Comparison of ENCODE assay signal across 9 mouse cellular contexts in genomic region chr1:157055288-157055831, GRCm38 (mm10). TPM values are rescaled to one million over a fixed set of nuclear protein-coding genes. Genes with fewer than 3 reads are reported as not detected.
A peak's percentile ranks its signal among the peaks of the same experiment; 100 is the strongest.
DNase-seq lines count a peak whose midpoint lies in the region; ATAC-seq and TF ChIP-seq lines count a peak whose summit lies in the region.
"Had no signal": no experiment of that assay in that cellular context is flagged by ENCODE, and none has a peak within 500 bp of the region (broad histone marks: within the 10 kb centered on the region; RNA-seq: fewer than 3 reads in every experiment).

No protein-coding gene starts in this region.

- H3K27me3 ChIP-seq in lung, embryonic 14.5 days (ENCODE audit: insufficient read depth, low read length): no peaks in the 10 kb centered on the region
- H3K27me3 ChIP-seq in forebrain, embryonic 11.5 days (ENCODE audit: control insufficient read depth, insufficient read depth, low read length): no peaks in the 10 kb centered on the region
- no peaks in the 10 kb centered on the region for H3K27me3 ChIP-seq in liver, embryonic 11.5 days (replicated peaks; ENCODE audit: control insufficient read depth, insufficient read depth, low read length)
- H3K27me3 ChIP-seq in neural tube, embryonic 14.5 days (ENCODE audit: control insufficient read depth, insufficient read depth, low read length): no peaks in the 10 kb centered on the region
- H3K27me3 ChIP-seq: megakaryocyte, embryonic 14.5 days; Patski had no signal

- H3K36me3 ChIP-seq in lung, embryonic 14.5 days (ENCODE audit: insufficient read depth): no peaks in the 10 kb centered on the region
- H3K36me3 ChIP-seq in forebrain, embryonic 11.5 days (ENCODE audit: control insufficient read depth, insufficient read depth, low read length): no peaks in the 10 kb centered on the region
- H3K36me3 ChIP-seq in liver, embryonic 11.5 days (ENCODE audit: control insufficient read depth, insufficient read depth, low read length): no peaks in the 10 kb centered on the region
- H3K36me3 ChIP-seq in neural tube, embryonic 14.5 days (ENCODE audit: control insufficient read depth, insufficient read depth, low read length): no peaks in the 10 kb centered on the region

- WGBS in lung, embryonic 14.5 days: 29% methylated on average over 11 of the region's 11 CpGs
- 29% methylated on average over 11 of the region's 11 CpGs for WGBS in forebrain, embryonic 11.5 days
- WGBS in liver, embryonic 11.5 days: 40% methylated on average over 11 of the region's 11 CpGs
- 24% methylated on average over 11 of the region's 11 CpGs for WGBS in neural tube, embryonic 14.5 days

- H3K4me1 ChIP-seq in lung, embryonic 14.5 days (ENCODE audit: insufficient read depth): no peaks in the 10 kb centered on the region
- H3K4me1 ChIP-seq in forebrain, embryonic 11.5 days (replicated peaks; ENCODE audit: control insufficient read depth, insufficient read depth, low read length): peaks cover 8% of the 10 kb centered on the region; the same call in 1 of the 2 replicates
- H3K4me1 ChIP-seq in liver, embryonic 11.5 days (replicated peaks; ENCODE audit: control insufficient read depth, insufficient read depth, low read length): peaks cover 25% of the 10 kb centered on the region
- peaks cover 16% of the 10 kb centered on the region for H3K4me1 ChIP-seq in neural tube, embryonic 14.5 days (ENCODE audit: control insufficient read depth, insufficient read depth, low read length)

- no peaks in the 10 kb centered on the region for H3K9me3 ChIP-seq in lung, embryonic 14.5 days (ENCODE audit: low read depth, low read length)
- no peaks in the 10 kb centered on the region for H3K9me3 ChIP-seq in forebrain, embryonic 11.5 days (ENCODE audit: control insufficient read depth, low read length)
- no peaks in the 10 kb centered on the region for H3K9me3 ChIP-seq in liver, embryonic 11.5 days (ENCODE audit: control insufficient read depth, low read length)
- H3K9me3 ChIP-seq in neural tube, embryonic 14.5 days (ENCODE audit: control insufficient read depth, low read length): no peaks in the 10 kb centered on the region
- H3K9me3 ChIP-seq: megakaryocyte, embryonic 14.5 days had no signal

- H3K4me3 ChIP-seq in lung, embryonic 14.5 days (ENCODE audit: low read depth, low read length): no peak overlapping the region
- no peak overlapping the region for H3K4me3 ChIP-seq in forebrain, embryonic 11.5 days (ENCODE audit: low read depth, low read length)
- no peak overlapping the region for H3K4me3 ChIP-seq in liver, embryonic 11.5 days (ENCODE audit: low read depth, low read length)
- H3K4me3 ChIP-seq in neural tube, embryonic 14.5 days (ENCODE audit: low read depth, low read length): no peak overlapping the region
- H3K4me3 ChIP-seq: megakaryocyte, embryonic 14.5 days had no signal

- DNase-seq in lung, embryonic 14.5 days: peak; percentile 43
- no peak for DNase-seq in lung, adult 18-20 months
- DNase-seq in forebrain, embryonic 11.5 days (ENCODE audit: low spot score): no peak
- no peak for DNase-seq in liver, embryonic 11.5 days (ENCODE audit: low spot score)
- no peak for DNase-seq in ovary, postnatal 14 days (ENCODE audit: low spot score)
- DNase-seq in spleen, adult 18-20 months: no peak

- H3K4me2 ChIP-seq in lung, embryonic 14.5 days: 0 out of 2 replicates have a peak overlapping the region, but pooled peaks have one; percentile 1
- no peak overlapping the region for H3K4me2 ChIP-seq in forebrain, embryonic 11.5 days (ENCODE audit: low read depth, low read length, severe bottlenecking)
- peak overlapping the region; percentile 33 for H3K4me2 ChIP-seq in liver, embryonic 11.5 days
- no peak overlapping the region for H3K4me2 ChIP-seq in neural tube, embryonic 14.5 days (ENCODE audit: low read depth, low read length)

- TF ChIP-seq CTCF in lung, embryonic 14.5 days (IDR thresholded peaks at IDR 0.05; ENCODE audit: low read depth): no peak

- 0 out of 2 replicates have a peak overlapping the region, but pooled peaks have one; percentile 37 for H3K27ac ChIP-seq in lung, embryonic 14.5 days (ENCODE audit: low read depth)
- H3K27ac ChIP-seq in forebrain, embryonic 11.5 days (ENCODE audit: low read depth, low read length): peak overlapping the region; percentile 54
- peak overlapping the region; percentile 69 for H3K27ac ChIP-seq in liver, embryonic 11.5 days (ENCODE audit: low read depth, low read length)
- H3K27ac ChIP-seq in neural tube, embryonic 14.5 days (ENCODE audit: low read depth, low read length): peak overlapping the region; percentile 80

- peak; percentile 53 for ATAC-seq in lung, embryonic 14.5 days (ENCODE audit: insufficient read depth)
- peak; percentile 49; the same call in 1 of the 2 replicates for ATAC-seq in forebrain, embryonic 11.5 days (replicated peaks; ENCODE audit: low FRiP score)
- peak; percentile 91 for ATAC-seq in liver, embryonic 11.5 days (replicated peaks; ENCODE audit: low FRiP score)
- ATAC-seq in neural tube, embryonic 14.5 days (ENCODE audit: low read depth): peak; percentile 83
- ATAC-seq: Patski had no signal

- H3K9ac ChIP-seq in lung, embryonic 14.5 days: no peak overlapping the region
- no peak overlapping the region for H3K9ac ChIP-seq in forebrain, embryonic 11.5 days (ENCODE audit: low read length)
- no peak overlapping the region for H3K9ac ChIP-seq in liver, embryonic 11.5 days (ENCODE audit: low read depth, low read length)
- H3K9ac ChIP-seq in neural tube, embryonic 14.5 days (replicated peaks; ENCODE audit: low read depth, low read length): no peak overlapping the region

RNA-seq across cellular contexts. Expression of gene Tex35, which starts 53.1 kb away (rescaled TPM):
- polyA plus RNA-seq in lung, embryonic 14.5 days (2014; fragmentation: Nextera tagmentation; extraction: Ambion mirVana): not detected in 2 replicates
- polyA plus RNA-seq in forebrain, embryonic 11.5 days (2014; fragmentation: Nextera tagmentation; extraction: Ambion mirVana): not detected in 2 replicates
- not detected in 2 replicates for polyA plus RNA-seq in liver, embryonic 11.5 days (2014; fragmentation: Nextera tagmentation; extraction: Ambion mirVana)
- polyA plus RNA-seq in neural tube, embryonic 14.5 days (2014; fragmentation: Nextera tagmentation; extraction: Ambion mirVana): not detected in 2 replicates

Comparison
In these comparisons a context has a peak if more than half of its experiments do, and no peak if none do; other contexts are left out.
1. H3K4me2 ChIP-seq: peak in lung, embryonic 14.5 days (single experiment) and liver, embryonic 11.5 days (single experiment); none in forebrain, embryonic 11.5 days (single experiment) and neural tube, embryonic 14.5 days (single experiment).
2. Peak in every context shown above with its lines, with median percentiles within 50 percentile points of each other: ATAC-seq and H3K27ac ChIP-seq.